Mouse (Mus musculus) kidney, adult 11 months (tissue): Measurements from ENCODE around the gene Immp2l.

Source experiments
- DNase-seq: peaks from one replicate; pipeline ENCODE4 v3.0.0; 2022

Immp2l gene

DNA sequence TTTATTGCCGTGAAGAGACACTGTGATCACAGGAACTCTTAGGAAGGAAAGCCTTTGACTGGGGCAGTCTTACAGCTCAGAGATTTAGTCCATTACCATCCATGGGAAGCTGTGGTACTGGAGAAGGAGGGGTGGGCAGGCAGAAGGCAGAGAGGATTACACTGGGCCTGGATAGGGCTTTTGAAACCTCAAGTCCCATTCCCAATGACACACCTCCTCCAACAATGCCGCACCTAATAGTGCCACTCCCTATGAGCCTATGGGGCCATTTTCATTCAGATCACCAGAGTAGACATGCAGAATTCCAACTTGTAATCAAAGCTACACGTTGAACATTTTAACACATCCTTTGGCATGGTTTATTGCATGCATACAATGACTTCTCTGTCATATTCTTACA is 29.0 kb downstream of the Immp2l start:
- DNase-seq, result no peak

DNA sequence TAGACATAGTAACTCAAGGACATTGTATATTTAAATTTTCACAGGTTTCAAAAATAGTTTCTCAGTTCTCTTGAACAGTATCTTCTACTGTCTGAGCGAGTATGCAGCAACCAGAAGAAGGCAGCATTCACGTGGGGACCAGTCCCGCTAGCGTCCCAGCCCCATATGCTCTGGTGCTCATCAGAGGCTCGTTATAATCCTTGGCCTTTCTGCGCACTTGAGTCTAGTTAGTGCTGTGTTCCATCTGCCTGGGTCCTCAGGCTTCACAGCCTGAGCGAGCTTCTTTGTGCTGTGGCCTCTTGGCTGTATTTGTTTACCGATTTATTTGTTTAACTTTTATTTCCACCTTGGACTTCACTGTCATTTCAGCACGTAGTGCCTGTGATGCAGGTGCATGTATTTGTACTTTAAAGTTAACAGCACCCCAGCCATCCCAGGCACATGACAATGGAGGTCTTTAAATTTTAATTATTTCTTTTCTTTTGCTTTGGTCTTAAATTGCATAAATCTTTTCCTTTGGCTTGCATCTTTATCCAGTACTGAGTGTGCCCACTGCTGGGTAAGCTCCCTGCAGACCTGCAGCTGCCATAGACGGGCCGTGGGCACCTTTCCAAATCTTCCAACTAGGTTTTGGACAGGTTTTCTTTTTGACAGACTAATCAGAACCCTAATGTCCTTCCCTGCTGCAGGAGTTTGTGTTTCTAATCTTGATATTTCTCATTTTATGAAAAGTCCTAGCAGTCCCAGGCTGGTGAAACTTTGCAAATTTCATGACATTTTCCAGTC is 30.3 kb downstream of the Immp2l start:
- no peak for DNase-seq

DNA sequence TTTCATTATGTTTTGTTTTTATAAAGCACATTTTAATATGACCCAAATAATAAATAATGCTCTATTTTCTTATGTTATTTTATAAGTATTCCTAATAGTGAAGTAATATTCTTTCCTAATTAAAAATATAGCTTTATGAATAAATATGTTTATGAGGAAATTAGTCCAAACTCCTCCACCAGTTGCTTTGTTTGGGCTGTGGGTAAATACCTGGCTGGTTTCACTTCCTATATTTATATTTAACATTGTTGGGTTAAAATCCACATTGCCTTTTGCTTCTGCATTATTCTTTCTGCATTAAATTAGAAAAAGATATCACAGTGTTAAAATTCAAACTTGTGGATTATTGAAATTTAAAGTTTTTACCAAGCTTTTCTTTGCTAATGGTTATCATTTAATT is 32.1 kb downstream of the Immp2l start:
- DNase-seq, result no peak

DNA sequence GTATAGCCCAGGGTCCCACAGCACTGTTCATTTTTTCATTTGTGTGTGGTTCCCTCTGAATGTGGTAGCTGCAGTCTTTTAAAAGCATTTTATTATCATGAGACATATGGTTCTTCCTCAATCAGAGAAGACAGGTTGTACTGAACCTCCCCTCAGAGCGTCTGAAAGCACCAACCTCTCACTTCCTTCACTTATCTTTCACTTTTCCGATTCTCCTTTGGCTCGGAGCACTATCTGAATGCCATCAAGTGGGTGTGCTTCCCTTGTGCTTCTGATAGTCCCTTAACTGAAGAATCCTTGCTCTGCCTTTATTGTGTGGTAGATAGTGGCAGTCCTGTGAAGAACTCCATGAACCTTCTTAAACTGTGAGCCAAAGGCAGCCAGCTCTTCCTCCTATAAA is 39.4 kb downstream of the Immp2l start:
- no peak for DNase-seq

DNA sequence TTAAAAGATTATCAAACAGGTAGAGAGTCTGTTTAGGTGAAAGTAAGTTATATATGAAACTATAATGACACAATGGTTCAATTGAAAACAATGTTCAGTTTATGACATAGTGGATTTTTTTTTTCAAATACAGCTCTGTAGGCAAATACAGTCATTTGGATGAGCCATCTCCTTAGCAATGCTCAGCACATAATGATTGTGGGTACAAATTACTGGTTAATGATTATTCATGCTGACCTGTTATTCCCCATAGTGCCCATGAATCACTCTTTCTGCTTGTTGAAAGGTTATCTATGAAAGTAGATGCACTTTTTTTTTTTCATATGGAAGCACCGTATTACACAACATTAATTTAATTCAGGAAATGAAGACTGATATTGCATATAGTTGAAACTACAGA is 58.0 kb downstream of the Immp2l start:
- no peak for DNase-seq

DNA sequence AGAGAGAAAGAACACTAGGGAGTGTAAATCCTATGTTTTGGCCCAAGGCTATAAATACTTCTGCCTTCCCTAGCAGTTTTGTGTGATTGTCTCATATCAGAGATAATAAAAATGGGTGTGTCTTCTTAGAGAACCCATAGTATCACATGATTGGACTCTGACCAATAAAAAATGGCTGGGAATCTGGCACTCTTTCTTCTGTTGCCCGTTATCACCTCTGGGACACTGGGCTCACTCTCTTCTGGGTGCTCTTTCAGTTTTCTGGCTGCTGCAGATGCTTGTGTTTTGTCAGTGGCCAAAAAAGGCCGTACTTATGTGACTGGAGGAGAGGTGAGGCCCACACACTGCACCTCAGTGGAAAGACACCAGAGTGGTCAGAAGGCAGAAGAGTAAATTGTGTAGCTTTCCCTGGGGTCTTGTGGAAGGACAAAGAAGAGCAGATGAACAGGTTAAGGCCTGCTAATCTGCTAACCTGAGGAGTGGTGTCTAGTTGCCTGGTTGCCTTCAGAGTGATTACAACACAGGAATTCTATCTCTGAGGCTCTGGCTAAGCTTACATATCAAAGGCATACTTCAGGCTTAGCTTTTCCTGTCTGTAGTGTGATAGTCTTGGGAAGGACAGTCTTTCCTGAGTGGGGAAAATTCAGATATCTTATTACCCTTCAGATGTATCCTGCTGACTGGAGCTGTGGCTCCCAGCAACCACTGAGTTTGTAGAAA is 60.6 kb downstream of the Immp2l start:
- DNase-seq, result no peak

DNA sequence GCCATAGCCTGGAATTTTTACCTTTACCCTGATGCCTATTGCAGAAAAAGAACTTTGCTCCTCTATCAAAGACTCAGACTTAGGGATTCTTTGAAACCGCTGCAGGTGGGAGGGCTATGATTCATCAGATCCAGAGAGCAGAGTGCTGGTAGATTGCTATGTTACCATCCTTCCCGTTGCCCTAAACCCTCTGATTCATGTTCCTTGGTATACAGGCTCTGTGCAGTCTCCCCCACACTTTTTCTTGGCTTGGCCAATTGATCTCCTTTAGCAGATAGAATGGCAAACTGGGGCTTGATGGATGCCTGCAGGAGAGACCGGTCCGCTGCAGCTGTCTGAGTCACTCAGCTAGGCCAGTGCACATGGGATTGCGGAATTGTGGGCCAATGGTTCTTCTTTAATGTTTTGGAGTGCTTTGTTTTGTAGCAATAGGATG is 66.1 kb downstream of the Immp2l start:
- no peak for DNase-seq

DNA sequence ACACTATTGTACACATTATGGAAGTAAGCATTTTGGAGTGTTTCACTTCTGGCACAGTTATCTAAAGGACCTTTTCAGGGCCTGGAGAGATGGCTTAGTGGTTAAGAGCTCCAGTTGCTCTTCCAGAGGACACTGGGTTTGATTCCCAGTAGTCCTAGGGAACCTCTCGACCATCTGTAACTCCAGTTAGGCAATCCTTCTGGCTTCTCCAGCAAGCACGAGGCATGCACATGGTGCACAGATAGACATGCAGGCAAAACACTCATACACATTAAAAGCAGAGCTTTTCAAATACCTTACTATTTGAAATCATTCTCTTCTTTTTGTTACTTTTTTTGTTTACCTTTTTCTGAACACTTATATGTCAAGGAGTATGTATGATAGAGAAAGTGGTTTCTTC is 66.9 kb downstream of the Immp2l start:
- DNase-seq, result no peak

DNA sequence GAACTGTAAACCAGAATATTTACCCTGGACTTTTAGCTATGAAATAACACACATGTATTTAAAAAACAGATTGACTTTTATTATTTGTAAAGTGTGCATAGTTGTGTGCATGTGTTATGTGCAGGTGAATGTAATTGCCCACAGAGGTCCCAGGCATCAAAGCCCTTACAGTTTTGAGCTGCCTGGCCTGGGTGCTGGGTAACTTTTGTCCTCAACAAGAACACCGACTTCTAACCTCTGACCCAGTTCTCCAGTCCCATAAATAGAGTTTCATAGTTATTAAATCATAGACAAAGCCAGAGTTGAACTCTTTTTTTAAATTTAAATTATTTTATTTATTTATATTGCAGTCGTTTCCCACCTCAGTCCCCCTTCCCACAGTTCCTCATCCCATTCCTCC is 67.4 kb downstream of the Immp2l start:
- no peak for DNase-seq

DNA sequence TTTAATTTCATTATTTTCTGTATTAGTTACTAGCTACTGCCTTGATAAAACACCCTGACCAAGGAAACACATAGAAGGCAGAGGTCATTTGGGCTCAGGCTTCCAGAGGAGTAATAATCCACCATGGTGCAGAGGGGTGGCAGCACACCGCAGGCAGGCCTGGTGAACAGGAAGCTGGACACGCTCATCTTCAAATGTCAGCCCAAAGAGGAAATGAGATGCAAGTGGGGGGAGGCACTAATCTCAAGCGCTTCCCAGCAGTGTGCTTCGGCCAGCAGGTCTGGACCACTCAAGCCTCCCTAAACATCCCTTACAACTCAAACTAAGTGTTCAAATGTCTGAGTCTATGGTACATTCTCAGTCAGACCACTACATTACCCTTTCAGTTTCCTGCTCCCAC is 72.2 kb downstream of the Immp2l start:
- no peak for DNase-seq

DNA sequence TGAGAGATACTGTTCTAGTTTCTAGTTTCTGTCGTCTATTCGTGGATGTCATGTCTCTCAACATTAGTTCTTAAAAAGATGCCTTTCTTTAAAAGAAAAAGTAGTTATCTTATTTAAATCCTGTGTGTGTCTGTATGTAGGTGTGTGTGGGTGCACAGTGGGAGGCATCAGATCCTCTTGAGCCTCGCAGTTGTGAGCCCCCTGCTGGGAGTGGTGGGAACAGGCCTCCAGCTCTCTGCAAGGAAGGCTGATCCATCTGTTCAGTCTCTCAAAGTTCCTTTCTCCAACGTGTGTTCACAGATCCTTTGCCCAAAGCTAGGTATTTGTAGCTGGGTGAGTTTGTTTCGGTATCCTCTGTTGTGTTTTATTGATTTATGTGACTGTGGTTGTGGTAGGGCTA is 73.5 kb downstream of the Immp2l start:
- no peak for DNase-seq

DNA sequence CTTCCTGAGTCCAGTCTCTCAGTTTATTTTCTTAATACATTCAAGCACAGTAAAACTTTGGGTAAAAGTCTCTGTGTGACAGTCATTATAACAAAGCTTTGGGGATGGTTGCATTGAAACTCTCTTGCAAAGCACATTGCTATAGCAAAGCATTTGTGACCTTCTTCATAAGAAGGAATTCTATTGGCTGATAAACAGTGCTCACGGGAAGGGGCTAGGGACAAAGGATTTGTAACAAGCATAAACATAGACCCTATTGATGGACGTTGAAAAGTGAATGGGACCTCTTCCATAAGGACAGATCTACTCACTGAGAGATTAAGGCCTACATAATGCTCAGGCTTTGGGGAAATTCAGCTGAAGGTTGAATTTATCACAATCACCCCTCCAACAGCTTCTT is 85.1 kb downstream of the Immp2l start:
- no peak for DNase-seq

DNA sequence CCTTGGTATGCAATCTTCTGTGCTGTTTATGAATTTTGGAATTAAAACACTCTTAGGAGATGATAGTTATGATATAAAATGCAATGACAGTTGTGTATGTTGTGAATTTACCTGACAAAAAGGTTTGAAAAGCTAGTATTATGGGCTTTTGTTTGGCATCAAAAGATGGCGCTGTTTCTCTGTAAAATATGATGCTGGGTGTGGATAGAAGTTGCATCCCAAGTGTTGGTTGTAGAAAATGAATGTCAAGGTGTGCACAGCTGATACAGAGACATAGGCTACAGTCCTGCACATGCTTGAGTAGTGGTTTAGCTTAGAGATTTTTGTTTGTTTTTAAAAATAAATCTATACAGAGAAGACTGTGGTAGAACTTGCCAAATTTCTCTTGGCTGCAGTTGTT is 87.6 kb downstream of the Immp2l start:
- no peak for DNase-seq

DNA sequence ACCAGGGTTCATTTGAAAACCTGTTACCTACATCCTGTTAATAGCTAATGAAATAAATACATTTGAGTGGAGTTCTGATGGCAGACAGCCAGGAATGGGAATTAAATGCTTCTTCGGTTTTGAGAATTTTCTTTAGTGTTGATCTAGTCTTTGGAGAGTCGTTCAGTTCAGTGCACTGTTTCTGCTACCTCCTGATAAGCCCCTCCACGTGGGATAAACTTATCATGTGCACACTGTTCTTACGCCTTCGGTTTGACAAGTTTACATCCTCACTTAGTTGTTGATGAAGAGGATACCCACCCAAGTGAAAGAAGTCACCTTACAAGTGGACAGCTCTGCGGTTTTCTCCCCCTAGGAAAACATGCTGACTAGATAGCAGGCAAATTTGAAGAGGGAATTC is 88.2 kb downstream of the Immp2l start:
- DNase-seq, result no peak

DNA sequence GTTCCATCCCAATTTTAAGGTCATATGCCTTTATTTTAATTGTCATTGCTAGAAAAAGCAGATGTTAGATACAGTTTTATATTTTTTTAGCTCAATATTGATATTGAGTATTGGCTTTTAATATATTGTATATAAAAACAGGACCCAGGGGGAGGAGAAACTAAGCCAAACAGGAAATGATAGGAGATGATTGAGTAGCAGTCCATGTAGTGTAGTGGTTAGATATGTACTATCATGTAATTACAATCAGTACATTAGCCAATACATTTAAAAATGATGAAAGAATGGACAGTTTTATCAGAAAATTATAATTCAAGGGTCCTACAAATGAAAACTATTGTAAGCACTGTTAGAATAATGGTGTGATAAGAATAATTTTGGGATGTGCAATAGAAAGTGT is 94.5 kb downstream of the Immp2l start:
- DNase-seq, result no peak

DNA sequence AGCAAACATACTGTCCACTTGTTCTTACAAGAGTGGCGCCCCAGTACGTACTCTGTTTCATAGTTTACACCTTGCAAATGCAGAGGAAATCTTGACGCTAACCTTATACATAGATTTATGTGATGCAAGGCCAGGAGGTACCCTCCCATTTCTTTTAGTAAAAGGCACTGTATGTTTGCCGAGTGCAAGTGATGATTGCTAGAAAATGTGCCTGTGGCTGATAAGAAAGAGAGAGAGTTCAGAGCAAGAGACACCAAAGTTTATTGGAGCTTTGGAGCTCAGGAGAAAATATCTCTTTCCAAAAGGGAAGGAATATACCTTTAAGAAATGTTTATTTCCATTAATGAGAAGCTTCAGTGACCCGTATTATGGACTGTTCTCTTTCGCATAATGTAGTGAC is 95.8 kb downstream of the Immp2l start:
- no peak for DNase-seq

DNA sequence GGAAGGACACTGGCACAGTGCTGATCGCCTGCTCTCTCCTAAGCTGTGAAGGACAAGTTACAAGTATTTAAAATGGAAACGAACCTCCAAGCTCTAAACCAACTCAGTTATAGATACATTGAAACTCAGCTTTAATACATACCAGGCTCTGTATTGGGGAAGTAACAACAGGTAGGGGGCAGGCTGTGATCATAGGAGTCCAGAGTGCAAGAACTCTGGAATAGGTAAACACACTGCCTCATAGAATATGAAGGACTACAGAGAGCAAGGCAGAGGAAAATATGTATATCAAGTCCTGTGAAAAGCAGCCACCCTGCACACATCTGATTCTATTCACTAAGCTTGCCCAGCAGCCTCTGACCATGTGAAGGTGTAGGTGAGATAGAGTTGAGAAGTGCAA is 99.3 kb downstream of the Immp2l start:
- DNase-seq, result no peak

DNA sequence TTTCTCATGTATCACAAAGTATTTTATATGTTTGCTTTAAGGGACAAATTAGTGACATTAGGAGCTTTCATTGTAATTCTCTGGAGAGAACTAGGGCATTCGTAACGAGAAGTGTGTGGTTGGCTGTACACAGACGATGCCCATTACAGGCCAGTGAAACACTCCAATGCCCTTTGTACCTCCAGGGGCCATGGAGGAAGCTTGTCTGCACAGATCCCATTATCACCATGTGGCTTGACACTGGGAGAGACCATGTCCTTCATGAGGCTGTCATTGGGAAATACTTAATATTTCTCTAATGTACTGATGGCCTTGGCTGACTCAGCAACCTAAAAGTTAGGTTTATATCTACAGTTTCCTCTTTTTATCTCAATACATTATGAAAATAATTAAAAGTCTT is 111.0 kb downstream of the Immp2l start:
- no peak for DNase-seq

DNA sequence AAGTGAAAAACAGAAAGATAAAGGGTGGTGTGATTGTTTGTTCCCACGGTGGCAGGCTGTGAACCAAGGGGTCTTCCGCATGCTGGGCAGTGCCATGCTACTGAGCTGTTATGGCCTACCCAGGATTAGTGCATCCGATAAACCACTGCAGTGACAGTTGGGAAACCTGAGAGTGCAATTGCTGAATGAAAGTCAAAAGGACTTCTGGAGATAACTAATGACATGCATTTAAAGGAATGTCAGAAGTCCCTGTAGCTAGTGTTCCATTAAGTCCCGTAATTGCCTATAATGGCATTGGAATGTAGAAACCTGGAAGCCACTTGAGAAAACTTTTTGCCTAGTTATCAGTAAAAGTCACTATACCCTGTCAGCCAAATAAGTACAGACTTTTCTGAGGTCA is 135.7 kb downstream of the Immp2l start:
- DNase-seq, result no peak

DNA sequence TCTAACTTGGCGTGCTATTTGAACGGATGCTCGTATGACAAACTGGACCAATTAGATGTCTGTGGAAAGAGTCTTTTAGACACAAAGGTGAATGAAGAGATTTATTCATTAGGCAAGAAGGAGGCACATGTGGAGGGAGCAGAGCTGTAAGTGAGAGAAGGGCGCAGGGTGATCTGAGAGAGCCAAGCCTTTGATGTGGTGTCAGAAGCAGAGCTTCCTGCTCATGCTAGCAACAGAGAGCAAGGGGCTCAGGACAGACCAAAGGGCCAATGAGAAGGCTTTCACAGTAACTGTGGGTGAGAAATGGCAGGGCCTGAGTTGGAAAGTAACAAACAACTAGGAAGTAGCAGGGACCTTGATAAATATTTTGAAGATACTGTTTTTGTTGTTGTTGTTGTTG is 143.9 kb downstream of the Immp2l start:
- DNase-seq, result no peak

DNA sequence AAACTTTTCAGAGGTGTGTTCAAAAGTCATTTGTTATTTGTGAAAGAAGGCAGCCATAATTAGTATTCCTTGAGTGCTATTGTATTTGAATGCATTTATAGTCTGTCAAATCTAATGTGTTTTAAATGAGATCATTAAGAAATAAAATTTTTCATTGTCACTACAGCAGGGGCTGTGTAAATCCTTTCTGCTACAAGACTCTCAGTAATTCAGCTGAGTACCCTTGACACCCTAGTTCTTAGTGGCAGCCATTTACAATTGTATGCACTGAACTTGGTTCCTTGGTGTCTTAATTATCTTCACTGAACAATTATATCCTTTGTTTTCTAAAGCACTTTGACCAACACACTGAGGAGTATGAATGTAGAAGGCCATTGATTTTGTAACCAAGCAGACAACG is 146.2 kb downstream of the Immp2l start:
- DNase-seq, result no peak

DNA sequence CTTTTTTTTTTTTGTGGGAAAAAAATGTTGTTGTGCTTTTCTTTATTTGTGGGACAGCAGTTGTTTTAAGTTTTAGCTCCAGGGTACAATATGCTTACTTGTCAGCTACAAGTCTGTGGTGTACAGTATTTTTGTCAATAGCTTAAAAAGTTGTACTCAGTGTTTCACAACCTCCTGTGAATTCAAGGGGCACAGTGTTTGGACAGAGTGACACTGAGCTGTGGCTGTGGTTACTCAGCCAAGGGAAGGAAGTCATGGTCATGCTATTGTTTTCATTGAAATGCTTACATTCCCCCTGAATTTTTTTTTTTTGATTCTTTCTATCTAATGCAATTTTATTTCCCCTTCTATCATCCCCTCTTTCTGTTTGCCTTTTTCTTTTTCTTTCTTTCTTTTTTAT is 159.0 kb downstream of the Immp2l start:
- no peak for DNase-seq

DNA sequence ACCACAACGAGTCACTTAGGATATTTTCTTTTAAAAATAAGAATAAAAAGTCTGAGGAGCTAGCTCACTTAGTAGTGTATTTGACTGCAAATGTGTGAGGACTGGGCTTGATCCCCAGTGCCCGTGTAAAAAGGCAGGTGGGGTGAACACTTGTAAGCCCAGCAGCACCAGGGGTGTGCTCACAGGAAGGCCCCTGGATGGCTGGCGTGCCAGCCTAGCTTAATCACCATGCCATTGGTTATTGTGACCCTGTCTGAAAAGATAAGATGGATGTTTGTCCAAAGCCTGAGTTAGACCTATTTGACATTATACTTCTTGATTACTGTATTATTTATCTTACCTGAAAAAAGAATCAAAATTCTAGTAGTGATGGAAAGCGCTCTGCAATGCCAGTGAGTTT is 161.2 kb downstream of the Immp2l start:
- DNase-seq, result no peak

DNA sequence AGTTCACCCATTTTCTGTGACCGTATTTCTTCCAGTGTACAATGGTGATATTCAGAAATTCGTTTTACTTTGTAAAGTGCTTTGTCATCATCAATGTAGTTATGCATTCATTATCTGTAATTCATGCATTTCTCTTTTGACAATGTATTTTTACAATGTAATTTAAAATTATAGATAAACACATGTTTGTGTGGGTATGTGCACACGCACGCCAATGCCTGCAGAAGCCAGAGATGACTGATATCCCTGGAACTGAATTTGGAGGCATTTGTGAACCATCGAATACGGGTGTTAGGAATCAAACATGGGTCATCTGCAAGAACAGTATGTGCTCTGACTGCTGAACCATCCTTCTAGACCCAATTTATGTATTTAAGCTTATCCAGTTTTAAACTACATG is 161.6 kb downstream of the Immp2l start:
- no peak for DNase-seq

DNA sequence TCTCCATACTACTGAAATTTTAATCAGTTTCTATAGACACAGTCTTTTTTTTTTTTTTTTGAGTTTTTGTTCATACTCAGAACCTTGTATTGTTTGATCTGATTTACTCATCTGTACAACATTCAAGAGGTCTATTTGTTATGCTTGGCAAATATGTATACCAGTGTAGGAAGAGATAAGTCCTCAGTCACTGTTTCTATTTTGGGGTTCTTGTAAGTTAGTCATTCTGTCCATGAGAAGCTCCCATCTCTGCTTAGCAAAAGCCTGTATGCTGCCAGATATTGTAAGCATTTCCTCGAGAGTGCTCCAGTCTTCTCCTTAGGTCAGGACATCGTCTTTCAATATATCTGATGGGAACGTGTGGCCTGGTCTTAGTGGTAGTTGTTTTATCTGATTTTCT is 168.9 kb downstream of the Immp2l start:
- no peak for DNase-seq
